Mouse (Mus musculus) intestine, embryonic 14.5 days (tissue): Measurements from ENCODE around the gene Olfr1124. TPM values are rescaled to one million over a fixed set of nuclear protein-coding genes. Genes with fewer than 3 reads are reported as not detected.

ENCODE experiments used
- ATAC-seq: fragments of 200-750 bp; cut with Nextera tagmentation; replicated peaks from 2 replicates; pipeline ENCODE4 v1.8.0; 2017; ENCODE audit warnings: low read depth, moderate number of reproducible peaks, moderate TSS enrichment, moderate library complexity; ENCODE audit not compliant: low FRiP score, low TSS enrichment
- DNase-seq: peaks from one replicate; pipeline ENCODE4 v3.0.0-alpha.2; 2018; ENCODE audit warnings: low spot score
- H3K27ac ChIP-seq: fragments of 300-500 bp; sonication (generic); 2 replicates; pipeline ENCODE4 v1.5.1; 2014; ENCODE audit warnings: low read depth, mild to moderate bottlenecking, control low read depth
- H3K27me3 ChIP-seq: fragments of 300-500 bp; sonication (generic); replicated peaks from 2 replicates; pipeline ENCODE4 v1.6.1; 2014; ENCODE audit warnings: low read length, control low read depth; ENCODE audit not compliant: control insufficient read depth, insufficient read depth
- H3K36me3 ChIP-seq: fragments of 300-500 bp; sonication (generic); 2 replicates; pipeline ENCODE4 v1.6.1; 2014; ENCODE audit warnings: low read length, control low read depth; ENCODE audit not compliant: control insufficient read depth, insufficient read depth
- H3K4me1 ChIP-seq: fragments of 300-500 bp; sonication (generic); replicated peaks from 2 replicates; pipeline ENCODE4 v1.6.1; 2014; ENCODE audit warnings: low read length, control low read depth, mixed read lengths; ENCODE audit not compliant: control insufficient read depth, insufficient read depth
- H3K4me2 ChIP-seq: fragments of 300-500 bp; sonication (generic); 2 replicates; pipeline ENCODE4 v1.6.1; 2014; ENCODE audit warnings: low read length
- H3K4me3 ChIP-seq: fragments of 300-500 bp; sonication (generic); 2 replicates; pipeline ENCODE4 v1.5.1; 2014; ENCODE audit warnings: low read depth, low read length, control low read depth, mixed read lengths
- H3K9ac ChIP-seq: fragments of 300-500 bp; sonication (generic); 2 replicates; pipeline ENCODE4 v1.6.1; 2014; ENCODE audit warnings: mild to moderate bottlenecking, low read length
- H3K9me3 ChIP-seq: fragments of 300-500 bp; sonication (generic); 2 replicates; pipeline ENCODE4 v1.6.1; 2016; ENCODE audit warnings: low read length, control low read depth; ENCODE audit not compliant: control insufficient read depth
- WGBS: fragments of 180-500 bp; shearing (Covaris S2); extraction: QIAGEN DNeasy Blood & Tissue Kit; methylation state at CpG from one replicate; pipeline ENCODE4 v1.1.7; 2014; 5-methylcytosine and 5-hydroxymethylcytosine counted together
- polyA plus RNA-seq: library from polyadenylated mRNA; unstranded; fragments of >200 nt; fragmentation: Nextera tagmentation; extraction: Ambion mirVana; gene quantifications from 2 replicates; pipeline ENCODE4 v1.2.1, GENCODE M21; 2014

Gene Olfr1124
- polyA plus RNA-seq, 1 experiment from 2014 or later, result 0.07 TPM

DNA sequence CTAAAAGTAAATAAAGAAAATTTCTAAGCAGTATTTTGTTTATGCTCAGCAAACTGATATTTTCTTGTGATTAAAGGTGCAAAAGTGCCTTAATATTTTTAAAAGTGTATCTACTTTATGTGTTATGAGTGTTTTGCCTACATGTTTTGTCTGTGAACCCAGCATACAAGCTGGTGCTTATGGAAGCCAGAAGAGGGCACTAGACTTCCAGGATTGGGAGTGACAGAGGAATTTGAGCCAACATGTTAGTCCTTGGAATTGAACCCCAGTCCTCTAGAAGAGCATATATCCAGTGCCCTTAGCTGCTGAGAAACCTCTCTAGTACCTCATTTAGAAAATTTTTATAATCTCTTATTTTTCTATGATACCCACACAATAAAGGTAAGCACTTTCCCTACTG is 50.1 kb downstream of the Olfr1124 start:
- H3K4me2 ChIP-seq, result no peak overlapping the region
- ATAC-seq, result no peak

DNA sequence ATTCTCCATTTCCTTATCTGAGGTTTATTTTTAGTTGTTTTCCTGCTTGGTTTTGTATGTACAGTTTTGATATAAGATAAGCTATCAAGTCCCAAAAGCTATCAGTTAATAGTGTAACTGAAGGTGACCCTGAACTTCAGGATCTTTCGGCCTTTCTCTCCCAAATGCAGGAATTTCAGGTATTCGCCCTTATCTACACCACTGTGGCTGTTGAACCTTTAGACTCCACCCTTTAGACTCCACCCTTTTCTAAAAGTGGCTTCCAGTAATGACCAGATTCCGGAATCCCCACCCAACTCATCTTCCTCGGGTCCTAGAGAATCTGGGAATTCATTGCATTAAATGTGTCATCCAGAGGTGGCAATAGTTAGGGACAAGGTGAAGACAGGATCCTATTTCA is 51.1 kb downstream of the Olfr1124 start:
- Histone ChIP-seq H3K4me2 (no peak overlapping the region), H3K9me3 (no peaks in the 10 kb centered on the region), H3K4me3 (no peak overlapping the region), H3K4me1 (no peaks in the 10 kb centered on the region), H3K27ac (no peak overlapping the region), H3K36me3 (no peaks in the 10 kb centered on the region), H3K9ac (no peak overlapping the region), H3K27me3 (no peaks in the 10 kb centered on the region)
- DNase-seq, result no peak
- ATAC-seq, result no peak
- 75% methylated on average over 4 of the region's 4 CpGs for WGBS

More for the DNA sequence above, 50.1 kb downstream of the Olfr1124 start:
- H3K36me3 ChIP-seq, result no peaks in the 10 kb centered on the region
- no peak overlapping the region for H3K4me3 ChIP-seq
- H3K27ac ChIP-seq, result no peak overlapping the region
- no peaks in the 10 kb centered on the region for H3K9me3 ChIP-seq
- no peaks in the 10 kb centered on the region for H3K4me1 ChIP-seq
- no peak overlapping the region for H3K9ac ChIP-seq
- H3K27me3 ChIP-seq, result no peaks in the 10 kb centered on the region
- no peak for DNase-seq

DNA sequence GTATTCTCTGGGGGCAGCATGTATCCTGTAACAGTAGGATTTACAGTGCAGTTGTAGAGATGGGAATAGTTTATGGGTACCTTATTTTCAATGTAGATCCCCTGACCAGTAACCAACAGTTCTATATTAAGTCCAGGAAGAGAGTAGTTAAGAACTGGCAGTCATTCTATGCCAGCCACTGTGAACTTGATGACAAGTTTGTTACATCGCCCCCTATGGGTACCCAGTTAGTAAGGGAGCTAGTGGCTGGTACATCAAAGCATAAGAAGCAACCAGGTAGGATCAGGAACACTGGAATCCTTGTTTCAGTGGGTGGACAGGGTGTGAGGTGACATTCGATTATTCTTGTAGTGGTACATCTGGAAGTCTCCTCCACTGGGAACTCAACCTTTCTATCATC is 52.2 kb downstream of the Olfr1124 start:
- no peak for DNase-seq
- no peaks in the 10 kb centered on the region for H3K27me3 ChIP-seq
- H3K4me3 ChIP-seq, result no peak overlapping the region
- WGBS, result 79% methylated on average over 2 of the region's 2 CpGs
- no peak overlapping the region for H3K27ac ChIP-seq
- no peaks in the 10 kb centered on the region for H3K9me3 ChIP-seq
- no peak overlapping the region for H3K9ac ChIP-seq
- H3K36me3 ChIP-seq, result no peaks in the 10 kb centered on the region
- H3K4me1 ChIP-seq, result no peaks in the 10 kb centered on the region
- no peak for ATAC-seq
- H3K4me2 ChIP-seq, result no peak overlapping the region

Other genes with a start within 250 kb of the Olfr1124 start
- gene Olfr1112, start 242.5 kb upstream of the Olfr1124 start, polyA plus RNA-seq, result not detected in 2 replicates
- gene Olfr1113, start 221.3 kb upstream of the Olfr1124 start, polyA plus RNA-seq, result not detected in 2 replicates
- gene Olfr1115, start 182.3 kb upstream of the Olfr1124 start, polyA plus RNA-seq, result not detected in 2 replicates
- not detected in 2 replicates for gene Olfr1116, start 162.7 kb upstream of the Olfr1124 start, polyA plus RNA-seq
- gene Olfr1118, start 122.7 kb upstream of the Olfr1124 start, polyA plus RNA-seq, result not detected in 2 replicates
- not detected in 2 replicates for gene Olfr1120, start 75.5 kb upstream of the Olfr1124 start, polyA plus RNA-seq
- gene Olfr1121, start 60.4 kb upstream of the Olfr1124 start, polyA plus RNA-seq, result not detected in 2 replicates
- gene Olfr1122, start 44.4 kb upstream of the Olfr1124 start, polyA plus RNA-seq, result not detected in 2 replicates
- gene Olfr1123, start 13.6 kb upstream of the Olfr1124 start, polyA plus RNA-seq, result not detected in 2 replicates
- not detected in 2 replicates for gene Olfr1126, start 23.7 kb downstream of the Olfr1124 start, polyA plus RNA-seq
- not detected in 2 replicates for gene Pramel7, start 66.8 kb downstream of the Olfr1124 start, polyA plus RNA-seq
- gene Pramel6, start 76.3 kb downstream of the Olfr1124 start, polyA plus RNA-seq, result not detected in 2 replicates
- gene Olfr153, start 101.5 kb downstream of the Olfr1124 start, polyA plus RNA-seq, result not detected in 2 replicates
- gene Olfr1128, start 115.3 kb downstream of the Olfr1124 start, polyA plus RNA-seq, result not detected in 2 replicates
- not detected in 2 replicates for gene Olfr1129, start 143.6 kb downstream of the Olfr1124 start, polyA plus RNA-seq
- gene Olfr1130, start 175.9 kb downstream of the Olfr1124 start, polyA plus RNA-seq, result not detected in 2 replicates
- gene Olfr1131, start 196.8 kb downstream of the Olfr1124 start, polyA plus RNA-seq, result not detected in 2 replicates
- gene Olfr1132, start 207.3 kb downstream of the Olfr1124 start, polyA plus RNA-seq, result not detected in 2 replicates
- gene Olfr1133, start 217.1 kb downstream of the Olfr1124 start, polyA plus RNA-seq, result not detected in 2 replicates
- gene Olfr1134, start 228.2 kb downstream of the Olfr1124 start, polyA plus RNA-seq, result not detected in 2 replicates
- not detected in 2 replicates for gene Olfr1135, start 243.4 kb downstream of the Olfr1124 start, polyA plus RNA-seq